Mouse (Mus musculus): ENCODE measurements around the gene Uaca.

Uaca gene

DNA sequence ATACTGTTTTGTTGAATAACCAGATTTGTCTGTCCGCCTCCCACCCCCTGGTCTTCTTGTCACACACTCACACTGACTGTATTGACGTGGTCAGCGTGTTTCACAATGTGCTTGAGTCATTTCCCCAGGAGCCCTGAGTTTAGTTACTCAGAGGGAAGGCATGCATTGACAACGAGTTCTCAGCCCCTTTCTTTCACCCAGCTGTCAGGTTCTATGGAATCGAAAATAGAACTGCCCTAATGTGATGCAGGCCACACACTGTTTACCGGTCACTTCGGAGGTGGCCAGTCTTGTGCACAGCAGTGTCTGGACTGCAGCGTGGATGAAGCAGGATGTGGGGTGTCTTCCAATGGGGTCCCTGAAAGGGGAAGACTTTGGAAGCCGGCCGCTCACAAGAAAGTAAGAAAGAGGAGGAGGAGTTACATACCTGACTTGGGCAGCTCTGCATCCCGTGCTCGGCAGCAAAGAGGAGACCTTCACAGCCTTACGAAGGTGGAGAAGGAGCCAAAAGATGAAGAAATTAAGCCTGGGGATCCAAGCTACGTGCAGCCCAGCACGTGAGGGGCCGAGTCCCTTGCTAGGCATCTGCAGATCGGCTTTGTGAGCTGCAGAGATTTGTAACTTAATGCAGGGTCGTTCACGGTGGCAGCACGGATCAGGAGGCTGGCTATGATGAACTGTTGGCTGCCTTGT, 43.3 kb downstream of the Uaca start:
- no peak for DNase-seq

DNA sequence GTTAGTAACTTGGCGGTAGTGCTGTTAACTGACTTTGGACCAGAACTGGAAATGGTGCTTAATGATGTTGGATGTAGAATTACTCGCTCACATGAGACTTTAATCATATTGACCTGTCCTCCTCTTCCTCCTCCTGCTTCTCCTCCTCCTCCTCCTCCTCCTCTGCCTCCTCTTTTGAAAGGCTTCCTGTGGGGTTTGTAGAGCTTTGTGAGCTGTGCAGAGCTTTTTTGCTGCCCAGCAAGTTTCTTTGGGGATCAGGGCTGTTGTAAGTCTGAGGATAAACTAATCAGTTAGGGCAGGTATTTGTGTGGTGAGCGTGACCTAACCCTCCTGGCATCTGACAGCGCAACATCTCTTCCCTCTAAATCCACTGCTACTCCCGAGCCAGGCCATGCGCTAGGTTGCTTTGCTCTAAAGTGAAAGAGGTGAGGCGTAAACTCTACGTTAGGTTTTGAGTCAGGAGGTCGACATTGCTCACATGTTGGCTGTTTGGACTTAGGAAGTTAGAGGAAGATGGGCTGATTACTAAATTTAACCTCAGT, 44.1 kb downstream of the Uaca start:
- no peak for DNase-seq

DNA sequence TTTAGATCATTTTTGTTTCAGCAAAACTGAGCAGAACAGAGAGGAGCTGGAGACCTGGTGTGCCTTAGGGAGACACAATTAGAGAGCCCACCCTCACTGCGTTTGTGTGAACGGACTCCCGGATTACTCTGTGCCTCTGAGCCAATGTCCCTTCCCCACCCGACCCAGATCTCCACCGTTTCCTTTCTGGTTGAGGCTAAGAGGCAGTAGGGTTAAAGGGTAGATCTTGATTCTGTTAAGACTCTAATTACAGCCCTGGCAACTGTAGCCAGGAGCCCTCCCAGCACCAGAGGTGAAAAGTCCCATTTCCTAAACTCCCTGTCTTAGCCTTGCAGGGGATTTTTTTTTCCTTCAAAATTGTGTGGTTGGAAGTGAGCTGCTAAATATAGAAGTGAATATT, 47.1 kb downstream of the Uaca start:
- DNase-seq = no peak

DNA sequence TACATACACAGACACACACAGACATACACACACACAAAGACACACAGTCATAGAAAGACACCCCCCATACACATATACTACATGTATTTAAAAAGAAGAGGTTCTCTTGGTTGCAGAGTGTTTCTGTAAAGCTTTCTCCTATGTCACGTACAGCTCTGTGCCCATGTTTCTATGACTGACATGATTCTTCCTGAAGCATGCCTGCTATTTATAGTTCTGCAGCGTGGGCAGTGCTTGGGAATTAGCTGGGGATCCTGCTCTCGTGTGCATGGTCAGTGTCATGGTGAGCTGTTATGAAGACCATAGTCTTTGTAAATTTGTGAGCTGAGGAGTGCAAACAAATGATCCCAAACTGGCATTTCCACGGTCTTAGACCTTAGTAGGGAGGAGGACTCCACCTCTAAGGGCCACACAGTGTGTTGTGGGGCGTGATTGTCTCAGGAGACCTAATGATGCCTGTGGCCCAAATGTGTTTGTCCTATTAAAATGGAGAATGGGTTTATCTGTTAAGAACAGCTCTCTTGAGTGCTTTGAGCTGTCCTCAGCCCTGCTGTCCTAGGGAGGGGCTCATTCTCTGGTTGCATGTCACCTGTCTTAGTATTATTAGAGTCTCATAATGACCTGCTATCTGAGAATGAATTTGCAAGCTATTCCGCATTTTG, 49.2 kb downstream of the Uaca start:
- DNase-seq = no peak

DNA sequence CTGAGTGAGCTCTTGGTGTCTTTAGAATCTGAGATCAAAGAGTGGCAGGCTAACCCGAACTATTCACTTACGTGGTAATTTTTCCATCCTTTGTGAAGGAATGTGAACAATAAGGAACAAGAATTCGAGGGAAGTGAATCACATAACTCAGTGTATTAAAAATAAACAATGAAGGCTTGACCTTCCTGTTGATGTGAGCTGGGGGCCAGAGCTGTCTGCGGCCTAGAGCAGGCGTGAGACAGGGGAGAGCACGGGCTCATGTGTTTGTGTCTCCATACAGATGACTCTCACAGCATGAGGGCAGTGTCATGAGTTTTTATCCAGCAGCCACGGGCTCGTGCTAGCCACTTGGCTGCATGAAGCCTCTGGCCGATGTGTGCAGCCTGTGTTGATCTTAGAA, 54.4 kb downstream of the Uaca start:
- DNase-seq = no peak

DNA sequence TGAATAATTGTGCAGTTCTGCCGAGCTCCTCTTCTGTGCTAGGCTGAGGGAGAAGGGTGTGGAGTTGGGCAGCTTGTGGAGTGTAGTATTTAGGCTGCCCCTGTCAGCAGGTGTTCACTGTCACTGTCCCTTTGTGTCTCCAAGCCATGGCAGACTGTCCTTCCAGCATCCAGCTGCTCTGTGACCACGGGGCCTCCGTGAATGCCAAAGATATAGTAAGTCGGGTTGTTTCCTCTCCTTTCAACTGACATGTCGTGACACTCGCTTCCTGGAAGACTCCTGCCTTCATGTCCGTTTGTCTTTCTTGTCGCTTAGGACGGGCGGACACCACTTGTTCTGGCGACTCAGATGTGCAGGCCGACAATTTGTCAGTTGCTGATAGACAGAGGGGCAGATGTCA, 55.6 kb downstream of the Uaca start:
- DNase-seq = no peak

DNA sequence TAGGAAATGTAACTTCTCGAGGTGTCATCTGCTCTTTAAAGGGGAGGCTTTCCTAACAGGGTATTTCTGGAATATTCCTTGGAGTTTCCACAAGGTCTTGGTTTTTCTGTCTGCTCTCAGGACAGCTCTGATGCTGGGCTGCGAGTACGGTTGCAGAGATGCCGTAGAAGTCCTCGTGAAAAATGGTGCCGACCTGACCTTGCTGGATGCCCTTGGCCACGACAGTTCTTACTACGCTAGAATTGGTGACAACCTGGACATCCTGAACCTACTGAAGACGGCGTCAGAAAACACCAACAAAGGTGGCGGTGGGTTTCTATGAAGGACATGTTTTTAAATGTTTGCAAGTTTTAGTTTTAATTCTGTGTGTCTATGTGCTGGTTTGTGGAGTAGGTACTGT, 59.9 kb downstream of the Uaca start:
- no peak for DNase-seq

DNA sequence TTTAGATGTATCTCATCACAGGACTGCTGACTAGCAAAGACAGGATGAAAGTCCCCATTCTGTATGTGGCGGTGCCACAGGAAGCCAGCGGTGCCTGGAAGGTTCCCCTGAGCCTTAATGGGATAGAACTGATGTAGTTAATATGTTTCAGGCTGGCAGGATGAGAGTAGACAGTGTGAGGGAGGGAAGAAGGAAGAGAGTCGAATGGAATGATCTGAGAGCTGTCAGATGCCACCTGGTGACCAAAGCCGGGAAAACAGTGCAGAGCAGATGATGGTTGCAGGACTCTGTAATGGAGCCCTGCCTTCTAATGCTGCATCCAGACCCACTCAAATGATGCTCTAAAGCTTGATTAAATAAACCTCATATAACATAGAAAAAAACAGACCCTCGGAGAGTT, 63.5 kb downstream of the Uaca start:
- no peak for DNase-seq

DNA sequence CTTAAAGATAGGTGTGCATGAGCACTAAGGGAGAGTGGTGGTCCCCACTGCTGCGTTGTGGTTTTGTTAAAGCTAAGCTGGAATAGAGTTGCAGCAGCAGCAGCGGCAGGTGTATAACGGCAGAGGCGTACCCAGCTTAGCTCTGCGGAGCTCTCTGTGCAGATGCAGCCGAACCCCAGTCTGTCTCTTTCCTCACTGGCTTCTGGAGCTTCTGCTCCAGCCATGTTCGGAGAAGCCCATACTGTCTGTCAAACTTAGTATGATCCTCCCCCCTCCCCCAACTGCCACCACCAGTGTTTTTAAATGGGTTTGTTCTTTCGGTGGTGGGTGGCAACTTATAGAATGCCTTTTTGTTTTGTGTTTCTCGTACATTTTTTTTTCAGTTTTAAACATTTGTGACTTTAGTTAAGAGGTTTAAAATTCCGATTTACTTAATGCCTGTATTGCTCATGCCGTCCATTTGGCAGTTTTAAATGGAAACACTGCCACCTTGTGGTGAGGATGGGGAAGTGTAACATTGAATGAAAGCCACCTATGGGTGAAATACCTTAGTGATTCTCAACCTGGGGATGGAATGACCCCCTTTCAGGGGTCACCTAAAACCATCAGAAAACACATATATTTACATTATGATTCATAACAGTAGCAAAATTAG, 64.1 kb downstream of the Uaca start:
- no peak for DNase-seq

DNA sequence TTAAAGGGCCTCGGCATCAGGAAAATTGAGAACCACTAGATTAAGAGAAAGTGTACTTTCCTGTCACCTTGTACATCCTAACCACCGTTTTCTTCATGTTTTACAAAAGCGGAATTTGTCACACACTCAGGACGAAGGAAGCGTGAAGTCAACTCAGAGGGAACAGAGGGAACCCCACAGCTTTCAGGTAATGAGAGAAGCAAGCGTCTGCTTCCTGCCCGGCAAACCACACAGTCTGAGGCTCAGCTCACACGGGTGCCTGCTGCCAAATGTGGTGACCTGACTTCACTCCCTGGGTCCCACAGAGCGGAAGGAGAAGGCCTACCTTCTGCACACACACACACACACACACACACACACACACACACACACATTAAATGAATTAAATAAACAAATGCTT, 64.7 kb downstream of the Uaca start:
- DNase-seq = peak; percentile 37 to 52

DNA sequence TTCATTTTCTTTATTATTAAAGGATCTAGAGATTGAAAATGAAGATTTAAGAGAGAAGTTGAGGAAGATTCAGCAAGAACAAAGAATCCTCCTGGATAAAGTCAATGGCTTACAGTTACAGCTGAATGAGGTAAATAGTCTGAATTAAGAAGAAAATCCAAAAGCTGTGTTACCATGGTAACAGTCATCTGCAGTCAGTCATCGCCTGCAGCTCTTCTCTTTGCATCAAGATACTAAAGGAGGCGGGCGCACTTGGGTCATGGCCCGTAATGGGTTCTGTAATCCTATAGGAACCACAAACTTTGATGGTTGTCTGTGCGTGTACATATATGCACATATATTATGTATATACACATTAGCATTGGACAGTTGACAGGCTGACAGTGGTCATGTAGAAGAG, 66.7 kb downstream of the Uaca start:
- DNase-seq = no peak

DNA sequence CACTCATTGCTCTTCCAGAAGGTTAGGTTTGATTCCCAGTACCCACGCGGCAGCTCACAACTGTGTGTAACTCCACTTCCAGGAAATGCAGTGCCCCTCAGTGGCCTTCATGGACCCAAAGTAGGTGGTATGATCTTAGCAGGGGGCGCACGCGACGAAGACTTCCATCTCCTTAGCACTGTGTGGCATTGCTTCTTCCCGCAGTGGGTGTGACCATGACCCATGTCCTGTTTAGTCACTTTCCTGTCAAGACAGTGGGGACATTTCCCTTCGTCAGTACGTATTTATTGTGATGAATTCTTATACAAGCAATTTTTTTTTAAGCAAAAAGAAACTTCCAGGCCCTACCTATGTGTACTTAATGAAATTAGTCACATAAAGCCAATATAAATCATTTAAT, 70.3 kb downstream of the Uaca start:
- DNase-seq = no peak

DNA sequence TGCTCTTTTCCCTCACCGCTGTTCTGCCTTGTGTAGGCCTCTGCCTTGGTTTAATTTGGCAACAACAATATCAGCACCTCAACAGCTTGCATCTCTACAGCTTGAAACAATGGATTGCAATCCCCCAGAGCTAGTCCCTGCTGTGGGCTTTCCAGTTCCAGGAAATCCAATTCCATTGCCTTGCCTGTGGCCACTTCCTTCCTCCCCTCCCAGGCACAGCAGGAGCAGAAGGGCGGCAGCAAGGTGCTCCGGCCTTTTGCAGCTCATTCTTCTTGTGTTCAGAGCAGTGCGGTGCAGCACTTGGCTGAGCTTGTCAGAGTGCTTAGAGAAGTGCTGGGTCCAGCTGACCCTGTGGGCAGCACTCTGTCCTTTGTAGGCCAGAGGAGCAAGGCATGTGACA, 71.5 kb downstream of the Uaca start:
- no peak for DNase-seq

DNA sequence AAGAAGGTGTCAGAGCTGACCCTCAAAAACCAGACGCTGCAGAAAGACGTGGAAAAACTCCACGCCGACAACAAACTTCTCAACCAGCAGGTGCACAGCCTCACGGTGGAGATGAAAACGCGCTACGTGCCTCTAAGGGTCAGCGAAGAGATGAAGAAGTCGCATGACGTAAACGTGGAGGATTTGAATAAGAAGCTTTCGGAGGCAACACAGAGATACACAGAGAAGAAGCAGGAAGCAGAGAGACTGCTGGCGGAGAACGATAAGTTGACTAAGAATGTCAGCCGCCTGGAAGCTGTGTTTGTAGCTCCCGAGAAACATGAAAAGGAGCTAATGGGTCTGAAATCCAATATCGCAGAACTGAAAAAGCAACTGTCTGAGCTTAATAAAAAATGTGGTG, 76.1 kb downstream of the Uaca start:
- no peak for DNase-seq

DNA sequence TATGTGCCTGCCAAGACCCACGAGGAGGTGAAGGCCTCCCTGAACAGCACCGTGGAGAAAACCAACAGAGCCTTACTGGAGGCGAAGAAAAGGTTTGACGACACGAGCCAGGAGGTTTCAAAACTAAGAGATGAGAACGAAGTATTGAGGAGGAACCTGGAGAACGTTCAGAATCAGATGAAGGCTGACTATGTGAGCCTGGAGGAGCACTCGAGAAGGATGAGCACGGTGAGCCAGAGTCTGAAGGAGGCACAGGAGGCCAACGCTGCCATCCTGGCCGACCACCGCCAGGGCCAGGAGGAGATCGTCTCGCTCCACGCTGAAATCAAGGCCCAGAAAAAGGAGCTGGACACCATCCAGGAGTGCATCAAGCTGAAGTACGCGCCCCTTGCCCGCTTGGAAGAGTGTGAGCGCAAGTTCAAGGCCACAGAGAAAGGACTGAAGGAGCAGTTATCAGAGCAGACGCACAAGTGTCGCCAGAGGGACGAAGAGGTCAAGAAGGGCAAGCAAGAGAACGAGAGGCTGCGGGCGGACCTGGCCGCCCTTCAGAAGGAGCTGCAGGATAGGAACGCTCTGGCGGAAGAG, 76.7 kb downstream of the Uaca start:
- DNase-seq = no peak

DNA sequence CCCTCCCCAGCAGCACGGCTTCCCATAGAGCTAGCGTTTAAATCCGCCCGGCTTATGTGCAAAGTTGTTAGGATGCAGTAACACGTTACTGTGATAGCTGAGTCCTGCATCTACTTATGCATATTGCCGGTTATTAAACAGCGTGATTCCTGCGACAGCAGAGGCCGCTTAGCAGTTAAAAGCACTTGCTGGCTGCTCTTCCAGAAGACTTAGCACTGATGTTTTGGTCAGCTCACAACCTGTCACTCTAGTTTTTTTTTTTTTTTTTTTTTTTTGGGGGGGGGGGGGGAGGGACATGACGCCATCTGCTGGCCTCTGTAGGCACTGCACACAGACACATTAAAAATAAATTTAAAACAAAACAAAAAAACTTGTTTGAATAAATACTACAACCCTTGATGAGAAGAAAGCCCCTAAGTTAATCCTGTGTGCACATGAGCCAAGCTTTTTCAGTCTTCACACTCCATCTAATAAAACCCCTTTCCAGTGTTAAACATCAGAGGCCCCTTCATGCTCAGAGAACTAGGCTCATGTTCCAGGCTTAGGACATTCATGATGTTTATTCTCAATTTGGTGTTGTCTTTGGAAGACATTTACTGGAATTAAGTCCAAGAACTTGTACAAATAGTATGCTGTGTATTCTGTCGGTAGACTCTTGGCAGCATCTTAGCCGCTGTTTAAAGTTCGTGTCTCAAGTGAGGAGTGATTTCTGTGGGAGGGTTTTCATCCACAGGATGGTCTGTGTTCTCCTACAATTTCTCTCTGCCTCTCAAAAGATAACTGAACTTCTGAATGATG, 79.1 kb downstream of the Uaca start:
- no peak for DNase-seq

DNA sequence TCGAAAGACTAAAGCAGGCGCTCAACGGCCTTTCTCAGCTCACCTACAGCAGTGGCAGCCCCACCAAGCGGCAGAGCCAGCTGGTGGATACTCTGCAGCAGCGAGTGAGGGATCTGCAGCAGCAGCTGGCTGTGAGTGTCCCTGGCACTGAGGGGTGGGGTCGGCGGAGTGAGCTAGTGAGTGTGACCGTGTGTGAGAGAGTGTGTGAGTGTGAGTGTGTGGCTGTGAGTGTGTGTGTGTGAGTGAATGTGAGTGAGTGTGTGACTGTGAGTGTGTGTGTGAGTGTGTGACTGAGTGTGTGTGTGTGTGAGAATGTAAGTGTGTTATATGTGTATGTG, 79.7 kb downstream of the Uaca start:
- no peak for DNase-seq

DNA sequence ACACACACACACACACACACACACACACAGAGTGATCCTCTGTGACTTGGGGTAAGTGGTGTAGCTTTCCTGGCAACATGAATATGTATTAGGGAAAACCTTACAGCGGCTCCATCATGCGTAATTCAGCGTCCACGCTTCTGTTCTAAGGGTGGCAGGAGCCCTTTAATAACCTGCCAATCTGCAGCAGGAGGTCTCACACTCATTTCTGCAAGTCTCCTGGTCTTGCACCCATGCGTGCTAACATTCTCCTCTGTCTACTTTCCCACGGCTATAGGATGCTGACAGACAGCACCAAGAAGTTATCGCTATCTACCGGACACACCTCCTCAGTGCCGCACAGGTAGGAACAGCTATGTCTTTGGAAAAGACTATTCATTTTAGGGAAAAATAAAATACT, 81.7 kb downstream of the Uaca start:
- DNase-seq = no peak

DNA sequence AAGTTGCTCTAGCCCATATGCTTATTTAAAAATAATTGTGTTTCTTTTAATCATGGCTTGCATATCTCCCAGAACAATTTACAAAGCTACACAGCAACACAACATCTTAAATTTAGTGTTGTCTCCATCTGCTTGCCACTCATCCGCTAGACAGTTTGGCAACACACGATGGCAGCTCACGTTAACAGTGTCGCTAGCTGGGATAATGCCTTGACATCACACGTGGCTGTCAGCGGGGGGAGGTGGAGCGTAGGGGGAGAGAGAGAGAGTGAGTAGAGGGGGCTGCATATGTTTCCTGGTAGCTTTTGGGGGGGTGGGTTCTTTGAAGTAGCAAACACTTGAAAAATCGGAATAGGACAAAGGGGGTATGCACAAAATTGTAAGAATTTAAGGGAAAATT, 82.2 kb downstream of the Uaca start:
- DNase-seq = no peak

DNA sequence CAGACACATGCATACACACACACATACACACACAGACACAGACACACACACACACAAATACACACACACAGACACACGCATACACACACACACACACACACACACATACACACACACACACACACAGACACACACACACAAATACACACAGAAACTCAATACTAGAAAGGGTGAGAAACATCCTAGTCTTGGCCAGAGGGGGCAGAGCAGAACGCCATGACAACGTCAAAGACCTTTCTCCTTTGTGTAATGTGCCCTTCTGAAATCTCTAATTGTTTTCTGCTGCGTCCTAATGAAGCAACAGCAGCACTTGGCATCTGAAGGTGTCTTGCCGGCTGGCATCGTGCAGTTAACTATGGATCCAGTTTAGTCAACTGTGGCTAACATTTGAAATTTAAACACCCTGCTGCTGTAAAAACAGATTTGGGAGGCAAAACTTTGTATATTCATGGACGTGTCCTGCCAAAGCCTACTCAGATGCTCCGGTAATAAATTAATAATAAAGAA, 83.8 kb downstream of the Uaca start:
- DNase-seq = no peak

DNA sequence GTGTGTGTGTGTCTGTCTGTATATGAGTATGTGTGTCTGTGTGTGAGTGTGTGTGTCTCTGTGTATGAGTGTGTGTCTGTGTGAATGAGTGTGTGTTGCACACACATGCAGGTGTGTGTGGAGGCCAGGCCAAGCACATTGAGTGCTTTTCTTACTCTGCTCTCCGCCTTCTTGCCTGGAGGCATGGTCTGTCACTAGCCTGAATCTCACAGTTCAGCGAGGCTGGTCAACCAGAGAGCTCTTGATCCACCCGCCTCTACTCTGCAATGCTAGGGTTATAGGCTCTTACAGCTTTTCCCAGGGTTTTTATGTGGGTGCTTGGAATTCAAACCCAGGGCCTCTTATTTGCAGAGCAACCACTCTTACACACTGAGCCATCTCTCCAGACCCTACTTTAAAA, 84.3 kb downstream of the Uaca start:
- DNase-seq = no peak

DNA sequence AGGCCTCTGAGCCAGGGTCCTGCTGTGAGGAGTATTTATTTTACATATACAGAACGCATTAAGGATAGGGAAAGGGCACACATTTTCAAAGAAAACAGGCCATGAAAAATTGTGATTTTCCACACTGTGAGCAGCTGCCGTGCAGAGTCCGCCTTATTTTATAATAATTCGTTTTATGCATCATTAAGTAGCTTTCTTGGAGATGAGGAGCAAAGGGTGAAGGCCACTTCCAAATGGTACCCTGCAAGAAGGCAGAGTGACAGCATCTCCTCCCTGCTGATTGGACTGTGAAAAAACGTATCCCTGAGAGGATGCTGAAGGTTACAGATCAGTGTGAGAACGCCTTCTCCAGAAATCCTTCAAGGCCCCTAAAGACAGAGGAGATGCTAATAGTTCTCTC, 90.8 kb downstream of the Uaca start:
- DNase-seq = no peak

Data from thymus, adult 18-20 months (tissue).